Mouse (Mus musculus) heart, postnatal 0 days (tissue): ENCODE data around the gene Trmt112.

ENCODE experiments used
- CTCF ChIP-seq: IDR thresholded peaks from 2 replicates; pipeline ENCODE4 v1.5.1; 2016; ENCODE audit warnings: antibody characterized with exemption, control low read depth, low read depth
- EP300 ChIP-seq: IDR thresholded peaks from 2 replicates; pipeline ENCODE4 v1.6.1; 2016; ENCODE audit warnings: antibody characterized with exemption, low read depth

GRCm38 (mm10) chr19:6871574-6872271, 37.8 kb upstream of the Trmt112 start:
- TF ChIP-seq CTCF = peak; percentile 60
- TF ChIP-seq EP300 = no peak
